Mouse (Mus musculus): ENCODE data around the gene Trnau1ap. TPM values are rescaled to one million over a fixed set of nuclear protein-coding genes. Genes with fewer than 3 reads are reported as not detected.
"Not testable (repeated sequence)": the region's sequence is repeated elsewhere in the genome, so short reads cannot be mapped to it uniquely, and the experiment has no call there.

The Trnau1ap gene
- total RNA-seq, 2 experiments from 2014 or later, result 16.1 to 21.2 TPM

- peak; percentile 44 for DNase-seq
Observed at GRCm38 (mm10) chr4:132301486-132301885, 27.9 kb downstream of the Trnau1ap start.

GRCm38 (mm10) chr4:132299849-132300248 is 29.5 kb downstream of the Trnau1ap start:
- no peak for DNase-seq

- no peak for DNase-seq
Observed at GRCm38 (mm10) chr4:132295696-132296390, 33.5 kb downstream of the Trnau1ap start.

- DNase-seq, result no peak
Observed at GRCm38 (mm10) chr4:132293682-132294240, 35.6 kb downstream of the Trnau1ap start.

GRCm38 (mm10) chr4:132292988-132293387 is 36.4 kb downstream of the Trnau1ap start:
- peak; percentile 58 for DNase-seq

GRCm38 (mm10) chr4:132291624-132292335 is 37.6 kb downstream of the Trnau1ap start:
- no peak for DNase-seq

- DNase-seq, result no peak
Observed at GRCm38 (mm10) chr4:132291056-132291455, 38.3 kb downstream of the Trnau1ap start.

GRCm38 (mm10) chr4:132288840-132289239 is 40.5 kb downstream of the Trnau1ap start:
- DNase-seq, result not testable (repeated sequence)

- DNase-seq, result no peak
Observed at GRCm38 (mm10) chr4:132275949-132276348, 53.4 kb downstream of the Trnau1ap start.

- peak; percentile 92 for DNase-seq
Observed at GRCm38 (mm10) chr4:132274156-132274862, 55.0 kb downstream of the Trnau1ap start, which contains the start of gene Taf12. Taf12 (plus strand) TSS chr4:132274375.

GRCm38 (mm10) chr4:132273166-132273565 is 56.2 kb downstream of the Trnau1ap start:
- peak; percentile 52 for DNase-seq

GRCm38 (mm10) chr4:132269740-132270560 is 59.4 kb downstream of the Trnau1ap start:
- DNase-seq, result peak; percentile 83

- DNase-seq, result no peak
Observed at GRCm38 (mm10) chr4:132268871-132269739, 60.2 kb downstream of the Trnau1ap start.

GRCm38 (mm10) chr4:132266835-132267349 is 62.4 kb downstream of the Trnau1ap start:
- no peak for DNase-seq

GRCm38 (mm10) chr4:132263313-132263712 is 66.0 kb downstream of the Trnau1ap start:
- no peak for DNase-seq

GRCm38 (mm10) chr4:132262358-132262616 is 67.1 kb downstream of the Trnau1ap start:
- no peak for DNase-seq

All from gastrocnemius, postnatal 10 days (tissue).